Mouse (Mus musculus) MN1 (cell line): ENCODE measurements at regions not wholly inside any gene's neighbourhood (a gene's known extent, or its start where the extent isn't known, plus 50 kb on each side); places are given as distances from the start of the nearest gene placed in this dataset.
"Not testable (repeated sequence)": the region's sequence is repeated elsewhere in the genome, so short reads cannot be mapped to it uniquely, and the experiment has no call there.

ENCODE experiments used
- DNase-seq: peaks from one replicate; pipeline ENCODE4 v3.0.0-alpha.2; 2016; ENCODE audit warnings: low spot score

- no peak for DNase-seq
Observed at GRCm38 (mm10) chr7:111174393-111175124, 91.7 kb upstream of the Eif4g2 start.

GRCm38 (mm10) chr7:111172061-111172460 lies 89.2 kb upstream of the Eif4g2 start:
- no peak for DNase-seq

- DNase-seq, result not testable (repeated sequence)
Observed at GRCm38 (mm10) chr7:111168546-111169233, 85.9 kb upstream of the Eif4g2 start.

GRCm38 (mm10) chr7:111164994-111165393 lies 82.2 kb upstream of the Eif4g2 start:
- no peak for DNase-seq

- no peak for DNase-seq
Observed at GRCm38 (mm10) chr7:111164276-111164675, 81.4 kb upstream of the Eif4g2 start.

GRCm38 (mm10) chr7:111163861-111164260 lies 81.0 kb upstream of the Eif4g2 start:
- DNase-seq, result no peak

- no peak for DNase-seq
Observed at GRCm38 (mm10) chr7:111163321-111163720, 80.5 kb upstream of the Eif4g2 start.

GRCm38 (mm10) chr7:111158791-111159286 lies 76.0 kb upstream of the Eif4g2 start:
- DNase-seq, result no peak

GRCm38 (mm10) chr7:111157754-111158325 lies 75.0 kb upstream of the Eif4g2 start:
- peak; percentile 12 for DNase-seq

GRCm38 (mm10) chr7:111157287-111157686 lies 74.5 kb upstream of the Eif4g2 start:
- peak; percentile 71 for DNase-seq

- DNase-seq, result peak; percentile 37
Observed at GRCm38 (mm10) chr7:111156472-111157231, 73.8 kb upstream of the Eif4g2 start.

GRCm38 (mm10) chr7:111155995-111156394 lies 73.2 kb upstream of the Eif4g2 start:
- no peak for DNase-seq

GRCm38 (mm10) chr7:111154217-111154616 lies 71.4 kb upstream of the Eif4g2 start:
- DNase-seq, result no peak

- DNase-seq, result no peak
Observed at GRCm38 (mm10) chr7:111150540-111150939, 67.7 kb upstream of the Eif4g2 start.

- no peak for DNase-seq
Observed at GRCm38 (mm10) chr7:111150115-111150514, 67.3 kb upstream of the Eif4g2 start.

GRCm38 (mm10) chr7:111147593-111147992 lies 64.8 kb upstream of the Eif4g2 start:
- peak; percentile 35 for DNase-seq

GRCm38 (mm10) chr7:111146670-111147069 lies 63.8 kb upstream of the Eif4g2 start:
- no peak for DNase-seq

GRCm38 (mm10) chr7:111144216-111144615 lies 61.4 kb upstream of the Eif4g2 start:
- no peak for DNase-seq

- DNase-seq, result no peak
Observed at GRCm38 (mm10) chr7:111141285-111141965, 58.6 kb upstream of the Eif4g2 start.

- no peak for DNase-seq
Observed at GRCm38 (mm10) chr7:111138038-111138437, 55.2 kb upstream of the Eif4g2 start.

GRCm38 (mm10) chr7:111136066-111136639 lies 53.3 kb upstream of the Eif4g2 start:
- no peak for DNase-seq
